Mouse (Mus musculus) kidney, adult 2 months (tissue): ENCODE results near the gene Gm6217.
A peak's percentile ranks its signal among the peaks of the same experiment; 100 is the strongest.

Experiments
- CTCF ChIP-seq: fragments of 200-500 bp; conservative IDR thresholded peaks from 2 replicates; pipeline ENCODE4 v1.5.1; 2011; ENCODE audit warnings: low read depth, mild to moderate bottlenecking, control low read depth, low read length, moderate library complexity, mixed read lengths; ENCODE audit not compliant: insufficient read depth, insufficient read length
- POLR2A ChIP-seq: fragments of 200-500 bp; IDR thresholded peaks from one replicate; pipeline ENCODE4 v1.6.1; 2011; ENCODE audit warnings: low read depth, low read length, control low read depth

DNA sequence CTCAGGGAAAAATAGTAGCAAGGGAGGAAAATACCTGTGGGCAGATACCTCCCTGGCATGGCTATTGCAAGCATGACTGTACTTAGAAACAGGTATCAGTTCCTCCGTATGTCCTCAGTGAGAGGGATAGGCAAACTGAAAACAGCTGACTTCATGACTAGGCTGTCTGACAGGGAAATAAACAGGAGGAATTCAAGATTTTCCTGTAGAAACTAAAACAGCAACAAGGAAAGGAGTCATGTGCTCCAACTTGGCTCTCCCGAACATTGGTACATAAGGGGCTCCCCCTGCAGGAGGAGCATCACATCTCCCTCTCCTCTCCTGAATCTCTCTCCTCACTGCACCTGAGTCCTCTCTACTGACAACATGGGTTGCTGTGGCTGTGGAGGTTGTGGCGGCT lies 18.2 kb downstream of the Gm6217 start, which contains the start of gene A030005L19Rik:
- TF ChIP-seq POLR2A, result no peak
- TF ChIP-seq CTCF, result peak; percentile 43
